Mouse (Mus musculus) right cerebral cortex, adult 18-20 months (tissue): ENCODE measurements around the gene Myo9b.
A peak's percentile ranks its signal among the peaks of the same experiment; 100 is the strongest.

Experiments used
- DNase-seq: peaks from one replicate; pipeline ENCODE4 v3.0.0; 2022; ENCODE audit warnings: mixed read lengths

Gene Myo9b

DNA sequence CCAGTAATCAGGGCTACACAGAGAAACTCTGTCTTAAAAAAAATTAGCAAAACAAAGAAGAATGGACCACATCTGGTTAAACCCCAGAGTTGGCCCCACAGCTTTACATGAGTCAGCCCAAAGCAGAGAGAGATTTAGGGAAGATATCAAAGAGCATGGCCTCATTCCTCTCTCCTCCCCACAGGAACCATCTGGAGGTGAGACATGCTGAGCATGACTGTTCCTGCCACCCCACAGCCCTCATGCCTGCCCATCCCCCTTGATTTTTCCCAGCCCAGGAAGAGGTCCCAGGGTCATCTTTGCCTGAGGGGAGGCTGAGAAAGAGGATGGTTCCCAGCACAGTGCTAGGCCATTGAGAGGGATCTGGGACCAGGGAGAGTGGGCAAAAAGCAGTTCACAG is 95.9 kb downstream of the Myo9b start:
- DNase-seq: no peak

DNA sequence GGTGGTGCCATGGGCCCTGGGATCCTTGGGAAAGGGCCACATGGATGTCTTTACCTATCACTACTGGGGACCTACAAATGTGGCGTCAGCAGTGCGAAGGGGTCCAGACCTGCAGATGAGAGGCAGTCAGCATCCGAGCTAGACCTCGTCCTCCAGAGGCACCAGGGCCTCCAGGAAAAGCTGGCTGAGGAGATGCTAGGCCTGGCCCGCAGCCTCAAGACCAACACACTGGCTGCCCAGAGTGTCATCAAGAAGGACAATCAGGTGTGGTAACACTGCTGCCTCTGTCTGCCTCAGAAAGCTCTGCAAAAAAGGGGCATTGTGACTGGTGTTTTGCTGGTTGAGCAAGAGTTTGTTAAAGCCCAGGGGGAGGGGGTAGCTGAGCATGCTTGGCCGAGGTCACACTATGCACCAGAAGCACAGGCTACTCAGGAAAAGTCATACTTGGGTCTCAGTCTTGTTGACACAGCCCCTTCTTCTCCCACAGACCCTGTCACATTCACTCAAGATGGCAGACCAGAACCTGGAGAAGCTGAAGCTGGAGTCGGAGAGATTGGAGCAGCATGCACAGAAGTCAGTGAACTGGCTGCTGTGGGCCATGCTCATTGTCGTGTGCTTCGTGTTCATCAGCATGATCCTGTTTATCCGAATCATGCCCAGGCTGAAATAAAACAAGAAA is 96.7 kb downstream of the Myo9b start:
- no peak for DNase-seq

DNA sequence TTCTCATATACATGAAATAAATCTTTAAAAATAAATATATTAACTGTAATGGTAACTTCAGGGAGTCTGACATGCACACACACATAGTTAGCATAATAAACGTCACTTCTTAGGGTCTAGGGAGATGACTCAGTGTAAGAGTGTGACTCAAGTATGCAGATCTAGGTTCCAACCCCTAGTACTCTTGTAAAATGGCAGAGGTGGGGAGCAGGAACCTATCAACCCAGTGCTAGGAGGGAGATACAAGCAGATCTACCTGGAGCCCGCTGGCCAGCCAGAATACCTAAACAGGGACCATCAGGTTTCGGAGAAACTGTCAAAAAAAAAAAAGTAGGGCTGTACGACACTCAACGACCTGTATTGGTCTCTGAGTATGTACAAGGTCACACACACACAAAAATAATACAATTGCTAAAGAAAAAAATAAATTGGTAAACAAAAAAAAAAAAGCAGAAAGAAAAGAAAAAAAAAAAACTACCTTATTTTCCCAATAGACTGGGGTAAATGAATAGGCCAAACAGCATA is 98.3 kb downstream of the Myo9b start:
- no peak for DNase-seq

DNA sequence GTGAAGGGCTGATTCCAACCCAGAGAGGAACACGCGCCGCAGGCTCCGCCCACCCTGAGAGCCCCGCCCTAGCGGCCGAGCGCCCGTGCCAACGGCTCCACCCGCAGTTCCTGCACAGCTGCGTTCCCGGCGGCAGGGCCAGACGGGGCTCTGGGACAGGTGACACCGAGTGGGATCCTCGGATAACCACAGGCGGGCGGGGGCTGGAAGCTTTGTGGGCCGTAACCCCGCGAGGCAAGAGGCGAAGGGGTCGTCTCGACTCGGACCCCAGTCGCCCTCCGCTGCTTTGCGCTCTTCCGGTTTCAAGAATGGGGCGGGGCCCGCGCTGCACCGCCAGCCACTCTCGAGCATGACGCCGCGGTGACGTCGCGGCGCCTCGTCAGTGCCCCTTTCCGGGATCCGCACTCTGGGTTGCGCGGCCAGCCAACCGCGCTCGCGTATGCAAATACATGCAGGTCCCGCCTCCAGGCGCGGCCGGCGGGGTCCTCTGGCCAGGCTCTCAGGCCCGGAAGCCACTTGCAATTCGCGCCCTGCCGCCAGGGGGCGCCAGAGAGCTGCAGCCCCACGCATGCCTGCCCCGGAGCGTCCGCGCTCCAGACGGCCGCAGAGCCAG is 98.8 kb downstream of the Myo9b start, which contains the start of gene Ocel1:
Ocel1 (plus strand) TSS at position 63 of the 613 bp plus-strand sequence.
- DNase-seq: peak; percentile 99

DNA sequence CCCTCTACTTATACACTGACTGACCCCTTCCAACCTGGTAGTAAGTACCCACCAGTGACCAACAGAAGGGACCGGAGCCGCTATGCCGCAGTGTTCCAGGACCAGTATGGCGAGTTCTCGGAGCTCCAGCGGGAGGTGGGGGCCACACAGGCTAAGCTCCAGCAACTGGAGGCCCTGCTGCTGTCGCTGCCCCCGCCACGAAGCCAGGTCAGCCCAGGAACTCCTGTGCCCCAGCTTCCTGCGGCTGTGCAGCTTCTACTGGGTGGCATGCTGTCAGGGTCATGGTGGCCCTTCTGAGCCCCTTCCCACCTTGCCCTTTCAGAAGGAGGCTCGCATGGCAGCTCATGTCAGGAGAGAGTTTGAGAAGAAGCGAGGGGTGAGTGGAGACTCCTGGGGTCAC is 99.9 kb downstream of the Myo9b start:
- DNase-seq: no peak

DNA sequence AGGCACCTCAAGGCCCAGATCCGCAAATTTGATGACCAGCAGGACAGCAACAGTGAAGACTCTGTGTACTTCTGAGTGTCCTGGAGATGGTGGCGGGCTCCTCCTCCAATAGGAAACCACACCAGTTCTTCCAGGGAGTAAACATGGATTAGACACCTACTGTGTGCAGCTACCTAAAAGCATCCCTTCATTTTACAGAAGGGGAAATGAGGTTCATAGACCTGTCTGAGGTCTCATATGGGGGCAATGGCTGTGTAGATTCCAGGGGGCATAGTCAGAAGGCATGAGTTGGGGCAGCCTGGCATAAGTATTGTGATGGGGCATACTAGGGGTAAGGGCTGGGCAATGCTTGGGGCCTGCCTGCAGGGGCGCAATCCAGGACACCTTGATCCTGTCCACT is 100.5 kb downstream of the Myo9b start:
- no peak for DNase-seq

DNA sequence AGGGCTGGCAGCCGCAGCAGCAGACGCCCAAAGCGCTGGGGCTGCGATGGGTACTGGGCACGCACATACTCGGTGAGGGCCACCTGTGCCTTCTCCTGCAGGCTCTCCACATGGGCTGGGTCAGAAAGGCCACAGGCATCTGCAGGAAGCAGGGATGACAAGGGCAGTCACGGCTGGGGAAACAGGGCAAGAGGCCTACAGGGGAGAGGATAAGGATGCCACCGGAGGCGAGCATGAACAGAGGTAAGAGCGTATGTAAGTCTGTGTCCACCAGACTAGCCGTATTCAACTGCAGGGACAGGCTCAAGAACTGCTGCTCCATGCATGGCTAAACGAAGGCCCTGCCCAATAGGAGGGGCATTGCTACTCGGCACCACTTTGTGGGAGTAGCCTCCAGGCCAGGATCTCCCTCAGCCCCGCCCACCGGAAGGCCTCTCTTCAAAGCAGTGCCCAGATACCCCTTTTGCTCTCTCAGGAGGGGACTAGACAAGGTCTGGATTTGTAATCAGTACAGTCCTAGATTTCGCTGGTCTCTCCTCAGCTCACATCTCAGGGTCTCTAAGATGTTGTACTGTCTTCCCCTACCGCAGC is 102.2 kb downstream of the Myo9b start:
- DNase-seq: no peak

DNA sequence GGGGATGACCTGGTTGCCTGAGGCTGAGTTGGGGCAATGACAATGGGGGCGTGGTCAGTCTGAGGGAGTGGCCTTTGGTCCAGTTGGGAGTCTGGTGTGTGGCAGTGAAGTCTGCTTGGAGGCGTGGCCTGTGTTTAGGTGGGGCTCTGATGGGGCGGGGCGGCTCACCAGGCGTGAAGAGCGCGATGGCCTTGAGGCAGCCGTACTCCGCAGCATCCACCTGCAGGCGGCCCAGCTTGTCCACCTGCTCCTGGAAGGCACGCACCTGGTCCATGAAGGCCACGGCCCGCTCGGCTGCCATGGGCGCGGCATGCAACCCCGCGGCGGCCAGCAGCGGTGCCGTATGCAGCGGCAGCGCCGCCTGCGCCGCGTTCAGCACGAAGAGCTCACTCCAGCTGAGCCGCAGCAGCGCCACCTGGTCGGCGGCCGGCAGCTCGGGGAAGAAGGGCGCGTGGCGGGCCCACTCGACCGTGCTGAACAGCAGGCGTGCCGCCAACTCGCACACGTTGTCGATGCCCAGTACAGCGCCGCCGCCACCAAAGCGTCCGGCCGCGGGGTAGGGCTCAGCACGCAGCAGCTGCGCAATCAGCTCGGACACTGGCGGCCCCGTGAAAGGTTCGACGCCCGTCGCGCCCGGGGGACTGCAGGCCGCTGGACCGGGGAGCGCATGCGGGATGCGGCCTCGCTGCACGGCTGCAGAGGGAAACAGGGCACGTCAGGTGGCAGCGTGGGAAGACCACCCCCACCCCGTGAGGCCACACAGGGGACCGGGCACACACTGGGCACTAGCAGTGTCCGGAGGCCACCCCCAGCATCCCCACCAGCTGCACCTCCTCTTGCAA is 103.3 kb downstream of the Myo9b start:
- peak; percentile 75 for DNase-seq

DNA sequence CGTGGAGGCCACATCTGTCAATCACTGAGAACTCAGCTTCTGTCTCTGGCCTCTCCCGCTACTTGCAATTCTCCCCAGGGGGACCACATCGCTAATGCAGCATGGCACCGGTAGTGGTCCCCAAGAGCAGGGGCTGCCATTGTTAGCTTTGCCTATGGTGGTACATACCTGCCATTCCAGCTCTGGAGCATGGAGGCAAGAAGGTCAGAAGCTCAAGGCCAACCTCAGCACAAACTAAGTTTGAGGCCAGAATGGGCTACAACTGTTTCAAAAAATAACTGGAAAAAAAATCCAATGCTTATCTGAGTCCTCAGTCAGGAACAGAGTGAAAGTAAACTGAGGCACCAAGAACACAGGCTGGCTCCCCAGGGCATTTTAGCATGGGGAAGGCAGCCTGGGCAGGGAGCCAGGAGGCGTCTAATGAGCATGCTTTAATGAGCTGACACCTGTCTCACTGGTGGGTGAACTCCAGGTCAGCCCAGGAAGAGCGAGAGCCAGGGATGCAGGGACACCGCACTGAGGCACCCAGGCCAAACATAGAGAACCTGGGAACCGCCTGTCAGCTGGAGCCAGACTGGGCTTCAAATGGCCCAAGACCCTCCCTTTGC is 104.0 kb downstream of the Myo9b start:
- DNase-seq: no peak

DNA sequence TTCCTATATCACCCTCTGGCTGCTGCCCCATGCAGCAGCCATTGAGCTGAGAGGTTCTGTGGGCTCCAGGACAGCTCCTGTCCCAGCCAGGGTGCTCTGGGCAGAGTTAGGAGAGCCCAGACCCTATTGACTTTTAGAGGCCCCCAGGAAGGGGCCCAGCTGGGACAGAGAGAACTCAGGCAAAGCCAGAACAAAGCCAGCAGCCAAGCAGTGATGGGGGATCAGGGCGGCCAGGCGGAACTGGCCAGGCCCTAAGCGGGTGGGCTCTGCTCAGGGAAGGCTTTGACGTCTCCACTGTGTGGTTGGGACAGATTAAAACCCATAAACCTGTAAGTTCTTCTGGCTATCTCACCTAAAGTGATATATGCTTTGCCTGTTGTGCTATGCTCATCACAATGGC is 106.5 kb downstream of the Myo9b start:
- DNase-seq: no peak

DNA sequence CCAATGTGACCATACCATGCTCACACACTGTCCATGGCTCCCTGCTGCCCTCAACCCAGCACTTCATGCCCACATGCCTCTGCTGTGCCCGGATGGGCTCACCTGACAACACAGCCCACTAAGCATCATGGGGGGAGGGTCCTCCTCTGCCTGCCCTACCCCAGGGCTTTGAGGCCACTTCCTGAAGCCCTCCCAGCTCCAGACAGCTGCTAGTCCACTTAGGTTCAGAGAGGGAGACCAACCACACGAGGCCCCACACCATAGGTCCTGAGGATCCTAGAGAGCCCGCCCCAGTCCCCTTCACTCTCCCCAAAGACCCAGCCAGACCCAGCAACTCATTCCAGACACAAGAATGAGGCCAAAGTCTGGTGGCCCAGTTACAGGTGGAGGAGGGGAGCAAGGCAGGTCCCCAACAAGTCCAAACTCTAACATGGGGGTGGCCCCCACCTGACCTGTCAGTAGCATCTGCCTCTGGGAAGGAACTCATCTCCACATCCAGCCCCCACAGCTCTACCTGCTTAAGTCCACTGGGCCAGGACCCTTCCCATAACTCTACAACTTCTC is 107.1 kb downstream of the Myo9b start:
- no peak for DNase-seq

DNA sequence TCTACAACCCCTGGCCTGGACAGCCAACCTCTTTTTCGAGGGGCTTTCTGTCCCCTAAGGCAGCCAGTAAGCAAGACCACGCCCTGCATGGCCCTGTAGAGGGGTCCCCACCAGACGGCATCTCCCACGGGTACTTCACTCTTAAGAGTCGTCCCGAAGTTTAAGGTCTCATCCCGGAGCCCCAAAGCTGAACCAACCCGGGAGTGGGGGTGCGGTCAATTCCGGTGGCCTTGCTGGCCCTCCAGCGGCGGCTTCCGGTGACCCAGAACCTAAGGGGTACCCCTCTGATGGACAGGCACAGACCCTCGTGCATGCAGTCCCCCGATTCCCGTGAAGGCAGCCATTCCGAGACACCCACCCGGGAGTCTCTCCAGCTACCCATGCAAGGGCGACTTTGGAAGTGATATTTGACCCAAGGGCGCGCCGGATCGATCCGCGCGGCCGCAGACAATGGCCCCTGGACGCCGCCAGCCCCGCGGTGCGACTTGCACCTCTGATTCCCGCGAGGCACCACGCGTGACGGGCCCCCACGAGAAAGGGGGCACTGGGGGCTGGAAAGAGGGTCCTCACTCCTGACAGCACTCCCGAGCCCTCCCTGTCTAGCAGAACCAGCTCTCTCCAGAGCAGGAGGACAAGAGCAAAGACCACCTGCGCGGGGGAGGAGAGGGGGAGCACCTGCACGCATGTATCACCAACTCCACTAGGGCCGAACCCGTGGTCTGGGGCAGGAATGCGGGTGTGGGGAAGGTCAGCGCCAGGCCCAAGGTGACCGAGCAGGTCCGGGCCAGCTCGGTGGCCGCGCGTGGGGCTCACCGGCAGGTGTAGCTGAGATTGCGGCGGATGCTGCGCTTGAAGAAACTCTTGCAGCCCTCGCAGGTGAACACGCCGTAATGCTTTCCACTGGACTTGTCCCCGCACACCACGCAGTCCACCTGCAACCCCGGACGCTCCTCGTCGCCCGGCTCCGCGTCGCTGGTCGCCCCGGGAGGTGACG is 108.0 kb downstream of the Myo9b start:
- DNase-seq: no peak

DNA sequence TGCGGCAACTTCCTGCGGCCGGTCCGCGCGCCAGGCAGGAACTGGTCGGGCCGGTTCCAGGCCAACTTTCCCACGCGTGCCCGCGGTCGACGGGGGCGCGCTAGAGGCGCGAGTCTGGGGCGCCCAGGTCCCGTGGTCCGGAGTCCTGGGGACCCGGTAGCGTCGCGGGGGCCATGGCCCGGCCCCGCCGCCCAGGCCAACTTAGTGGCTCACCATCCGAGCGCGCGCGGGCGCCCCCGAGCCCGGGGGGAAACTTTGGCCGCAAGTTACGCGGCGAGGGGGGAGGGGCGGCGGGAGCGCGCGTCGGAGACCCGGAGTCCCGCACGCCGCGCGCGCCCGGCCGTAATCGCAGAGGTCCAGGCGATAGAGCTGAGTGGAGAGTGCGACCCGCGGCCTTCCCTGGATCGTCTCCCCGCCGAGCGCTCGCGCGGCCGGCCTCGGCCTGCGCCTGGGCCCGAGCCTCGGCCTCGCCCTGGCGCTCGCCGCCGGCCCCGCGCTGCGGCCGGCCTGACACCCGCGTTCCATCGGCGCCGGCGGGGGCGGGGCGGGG is 109.0 kb downstream of the Myo9b start, which contains the start of gene Nr2f6:
Nr2f6 (minus strand) TSS at position 540 of the 550 bp plus-strand sequence.
- DNase-seq: peak; percentile 48

DNA sequence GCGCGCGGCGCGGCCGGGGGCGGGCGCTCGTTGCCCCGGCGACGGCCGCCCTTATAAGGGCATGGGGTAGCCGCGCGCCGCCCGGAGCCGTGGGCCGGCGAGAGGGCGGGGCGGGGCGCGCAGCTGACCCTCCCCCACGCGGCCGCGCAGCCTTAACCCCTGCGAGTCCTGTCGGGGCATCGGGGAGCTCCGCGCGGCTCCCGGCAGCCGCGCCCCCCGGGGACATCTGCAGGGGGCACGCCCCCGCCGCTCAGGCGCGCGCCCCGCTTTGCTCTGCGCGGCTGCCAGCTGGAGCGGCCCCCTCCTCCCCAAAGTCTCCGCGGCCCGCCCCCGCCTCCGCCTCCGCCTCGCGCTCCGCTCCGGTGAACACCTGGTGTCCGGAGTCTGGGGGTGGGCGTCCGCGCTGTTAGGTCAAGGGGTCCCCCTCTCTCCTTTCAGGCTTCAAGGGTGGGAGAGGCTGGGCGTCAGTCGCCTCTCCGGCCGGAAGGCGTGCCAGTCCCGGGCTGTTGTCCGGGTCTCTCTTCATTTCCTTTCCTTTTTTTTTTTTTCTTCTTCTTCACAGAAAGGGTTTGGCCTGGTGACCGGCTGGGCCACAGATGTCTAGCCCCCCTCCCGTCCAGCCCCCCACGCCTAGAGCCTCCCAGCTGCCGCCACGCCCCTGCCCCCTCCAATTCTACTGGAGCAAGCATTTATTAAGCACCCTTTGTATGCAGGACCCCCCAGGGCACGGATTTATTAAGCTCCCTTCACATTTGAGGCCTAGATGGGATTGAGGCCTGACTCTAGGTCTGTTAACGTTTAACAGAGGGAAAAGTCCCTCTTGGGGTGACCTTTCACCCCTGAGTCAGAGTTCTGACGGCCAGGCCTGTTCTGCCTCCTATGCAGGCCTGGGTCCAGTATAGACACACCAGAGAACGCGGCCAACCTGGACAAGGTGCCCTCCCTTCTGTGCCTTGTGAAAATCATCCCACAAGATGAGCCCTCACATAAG is 109.8 kb downstream of the Myo9b start:
- peak; percentile 76 for DNase-seq

DNA sequence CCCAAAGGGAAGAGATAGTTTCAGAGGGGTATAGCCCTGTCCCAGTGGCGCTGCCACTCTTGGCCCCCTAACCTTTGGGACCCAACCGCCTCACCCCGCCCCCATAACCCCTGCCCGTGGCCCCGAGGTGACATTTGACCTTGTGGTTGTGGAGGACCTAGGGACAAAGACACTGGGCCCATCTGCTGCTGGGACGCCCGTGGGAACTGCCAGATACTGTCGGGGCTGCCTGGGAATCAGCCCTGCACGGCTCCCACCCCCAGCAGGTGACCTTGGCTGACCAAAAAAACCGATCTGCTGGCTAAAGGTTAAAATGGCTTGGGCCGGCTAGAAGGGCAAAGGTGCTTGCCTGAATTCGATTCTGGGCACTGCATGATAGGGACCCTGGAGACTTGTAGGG is 110.9 kb downstream of the Myo9b start:
- DNase-seq: no peak

DNA sequence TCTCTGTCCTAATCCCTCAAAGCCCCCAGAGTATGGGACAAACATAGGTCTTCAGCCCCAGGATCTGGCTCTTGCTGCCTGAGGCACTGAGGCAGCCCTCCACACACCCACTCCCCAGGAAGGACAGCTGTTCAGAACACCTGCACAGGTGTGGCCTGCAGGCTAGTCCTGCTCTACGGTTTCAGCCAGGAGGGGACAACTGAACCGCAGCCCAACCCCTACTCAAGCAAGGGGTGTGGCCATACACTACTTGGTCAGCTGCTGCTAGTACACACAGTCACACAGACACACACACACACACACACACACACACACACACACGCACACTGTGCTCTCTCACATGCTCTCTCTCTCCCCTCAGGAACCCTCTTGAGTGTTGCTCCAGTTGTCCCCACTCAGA is 111.3 kb downstream of the Myo9b start:
- no peak for DNase-seq

DNA sequence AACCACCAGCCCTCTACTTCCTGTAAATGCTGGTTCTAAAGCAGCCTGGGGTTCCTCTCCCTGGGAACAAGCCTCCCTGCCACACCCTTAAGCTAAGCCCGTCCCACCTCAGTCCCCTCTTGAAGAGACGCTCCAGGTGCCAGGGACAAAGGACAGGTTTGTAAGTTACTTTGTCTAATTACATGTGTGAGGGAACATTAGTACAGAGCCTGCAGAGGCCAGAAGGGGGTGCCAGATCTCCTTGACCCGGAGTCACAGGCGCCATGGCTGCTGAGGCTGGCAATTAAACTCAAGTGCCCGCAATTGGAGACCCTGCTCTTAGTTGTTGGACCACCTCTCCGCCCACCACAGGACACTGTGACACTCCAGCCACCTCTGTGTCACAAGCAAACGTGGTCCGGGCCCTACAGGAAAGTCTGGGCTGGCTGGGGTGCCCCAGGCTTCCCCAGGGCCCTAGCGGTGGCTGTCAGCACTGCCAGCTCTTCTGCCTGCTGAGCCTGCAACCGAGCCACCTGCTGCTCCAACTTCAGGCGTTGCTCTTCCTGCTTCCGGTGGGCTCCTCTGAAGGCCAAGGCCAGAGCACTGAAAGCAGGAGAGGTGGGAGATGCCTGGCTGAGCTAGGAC is 112.8 kb downstream of the Myo9b start:
- DNase-seq: no peak

DNA sequence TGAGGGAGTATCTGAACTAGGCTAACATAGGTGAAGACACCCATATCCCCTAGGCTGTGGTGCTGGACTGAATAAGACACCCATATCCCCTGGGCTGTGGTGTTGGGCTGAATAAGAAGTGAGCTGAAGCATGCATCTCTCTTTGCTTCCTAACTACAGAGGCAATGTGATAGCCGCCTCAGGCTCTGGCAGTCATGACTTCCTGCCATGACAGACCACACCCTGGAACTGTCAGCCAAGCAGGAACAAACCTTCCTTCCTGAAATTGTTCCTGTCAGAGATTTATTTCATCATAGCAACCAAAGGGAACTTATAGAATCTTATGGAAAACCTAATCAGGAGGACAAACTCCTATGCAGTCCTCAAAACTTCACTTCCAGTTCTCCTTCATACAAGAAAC is 115.8 kb downstream of the Myo9b start:
- DNase-seq: no peak

DNA sequence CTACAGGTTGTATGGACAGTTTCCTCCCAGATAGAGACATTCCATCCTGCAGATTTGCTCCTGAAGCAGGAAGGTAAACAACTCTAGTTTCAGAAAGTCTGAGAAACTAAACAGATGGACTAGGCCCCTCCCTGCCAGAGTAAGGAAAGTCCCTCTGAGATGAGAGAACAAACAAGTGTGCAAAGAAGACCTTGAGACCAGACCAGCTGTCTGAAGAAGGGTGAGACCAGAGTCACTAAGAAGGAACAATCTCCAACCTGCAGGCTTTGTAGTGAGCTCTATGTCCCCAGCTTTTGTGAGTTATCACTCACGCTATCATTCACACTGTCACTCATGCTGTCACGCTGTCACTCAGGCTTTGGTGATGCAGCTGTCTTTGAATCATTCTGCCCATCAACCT is 119.2 kb downstream of the Myo9b start:
- DNase-seq: no peak
